Mouse (Mus musculus) MEL (cell line): ENCODE measurements at regions not wholly inside any gene's neighbourhood (a gene's known extent, or its start where the extent isn't known, plus 50 kb on each side); places are given as distances from the start of the nearest gene placed in this dataset.

Experiments
- DNase-seq: peaks from one replicate; pipeline ENCODE4 v3.0.0; 2011; ENCODE audit warnings: low read depth, low spot score
- H3K27ac ChIP-seq: 2 replicates; pipeline ENCODE4 v1.5.1; 2012; ENCODE audit warnings: low read depth, mild to moderate bottlenecking, control low read depth, low read length, moderate library complexity; ENCODE audit not compliant: control insufficient read depth
- H3K27me3 ChIP-seq, 2 experiments: fragments of 150-350 bp in 1 of 2; sonication (generic) in 1 of 2; 2 replicates each; pipeline ENCODE4 v1.6.1; 2012; ENCODE audit warnings: low read length in 2 of 2, mild to moderate bottlenecking in 2 of 2, improper control_type of control experiment in 1 of 2, moderate library complexity in 1 of 2; ENCODE audit not compliant: insufficient read depth in 2 of 2, control insufficient read depth in 1 of 2
- H3K36me3 ChIP-seq, 2 experiments: 2 replicates each; pipeline ENCODE4 v1.6.1; 2012 to 2014; ENCODE audit warnings: low read length in 2 of 2, improper control_type of control experiment in 1 of 2, inconsistent platforms in 1 of 2, mild to moderate bottlenecking in 1 of 2; ENCODE audit not compliant: insufficient read depth in 2 of 2, control insufficient read depth in 1 of 2
- H3K4me1 ChIP-seq, 2 experiments: fragments of 150-350 bp in 1 of 2; sonication (generic) in 1 of 2; 2 replicates each; pipeline ENCODE4 v1.6.1; 2012; ENCODE audit warnings: low read length in 2 of 2, improper control_type of control experiment in 1 of 2, mild to moderate bottlenecking in 1 of 2; ENCODE audit not compliant: insufficient read depth in 2 of 2, control insufficient read depth in 1 of 2
- H3K4me3 ChIP-seq, 2 experiments: fragments of 150-350 bp in 1 of 2; sonication (generic) in 1 of 2; 2 replicates each; pipeline ENCODE4 v1.5.1; 2012; ENCODE audit warnings: low read depth in 2 of 2, low read length in 2 of 2, mild to moderate bottlenecking in 2 of 2, moderate library complexity in 2 of 2, control low read depth in 1 of 2, improper control_type of control experiment in 1 of 2; ENCODE audit not compliant: control insufficient read depth in 1 of 2, insufficient read depth in 1 of 2
- H3K79me2 ChIP-seq: 2 replicates; pipeline ENCODE4 v1.6.1; 2012; ENCODE audit warnings: mild to moderate bottlenecking, low read length, moderate library complexity; ENCODE audit not compliant: control insufficient read depth, poor library complexity, insufficient read depth
- H3K9ac ChIP-seq: 2 replicates; pipeline ENCODE4 v1.6.1; 2012; ENCODE audit warnings: low read depth, mild to moderate bottlenecking, control low read depth, low read length, moderate library complexity; ENCODE audit not compliant: control insufficient read depth, poor library complexity, severe bottlenecking
- H3K9me3 ChIP-seq: fragments of 150-350 bp; sonication (generic); replicated peaks from 2 replicates; pipeline ENCODE4 v1.6.1; 2012; ENCODE audit warnings: mild to moderate bottlenecking, low read length, improper control_type of control experiment, moderate library complexity; ENCODE audit not compliant: insufficient read depth
- BHLHE40 ChIP-seq: IDR thresholded peaks from 2 replicates; pipeline ENCODE4 v1.6.1; 2012; ENCODE audit warnings: low read depth, mild to moderate bottlenecking, inconsistent platforms, low read length, improper control_type of control experiment, borderline replicate concordance
- CTCF ChIP-seq, 3 experiments: IDR thresholded peaks in 2 of 3; conservative IDR thresholded peaks in 1 of 3; 2 replicates each; pipeline ENCODE4 v1.5.1; 2011 to 2012; ENCODE audit warnings: low read length in 3 of 3, low read depth in 2 of 3, mild to moderate bottlenecking in 2 of 3, improper control_type of control experiment in 1 of 3, inconsistent platforms in 1 of 3, mixed read lengths in 1 of 3, moderate library complexity in 1 of 3; ENCODE audit not compliant: control insufficient read depth in 1 of 3, insufficient read depth in 1 of 3, poor library complexity in 1 of 3, severe bottlenecking in 1 of 3
- ELF1 ChIP-seq: IDR thresholded peaks from 2 replicates; pipeline ENCODE4 v1.6.1; 2014; ENCODE audit warnings: low read depth, mild to moderate bottlenecking, inconsistent platforms, low read length, improper control_type of control experiment, moderate library complexity
- EP300 ChIP-seq, 2 experiments: IDR thresholded peaks; 2 replicates each; pipeline ENCODE4 v1.6.1; 2011; ENCODE audit warnings: improper control_type of control experiment in 2 of 2, low read length in 2 of 2, low read depth in 1 of 2, mild to moderate bottlenecking in 1 of 2
- ETS1 ChIP-seq: IDR thresholded peaks from 2 replicates; pipeline ENCODE4 v1.6.1; 2012; ENCODE audit warnings: low read depth, mild to moderate bottlenecking, inconsistent platforms, low read length, improper control_type of control experiment, moderate library complexity
- GATA1 ChIP-seq: IDR thresholded peaks from 2 replicates; pipeline ENCODE4 v1.6.1; 2011; ENCODE audit warnings: low read depth, low read length, improper control_type of control experiment
- HCFC1 ChIP-seq: IDR thresholded peaks from 2 replicates; pipeline ENCODE4 v1.6.1; 2012; ENCODE audit warnings: low read depth, mild to moderate bottlenecking, inconsistent platforms, low read length, improper control_type of control experiment, moderate library complexity
- MAFK ChIP-seq: IDR thresholded peaks from 2 replicates; pipeline ENCODE4 v1.6.1; 2011; ENCODE audit warnings: low read depth, mild to moderate bottlenecking, low read length, improper control_type of control experiment, borderline replicate concordance
- MAX ChIP-seq: IDR thresholded peaks from 2 replicates; pipeline ENCODE4 v1.6.1; 2011; ENCODE audit warnings: low read length, improper control_type of control experiment
- MAZ ChIP-seq: IDR thresholded peaks from 2 replicates; pipeline ENCODE4 v1.6.1; 2012; ENCODE audit warnings: low read depth, mild to moderate bottlenecking, inconsistent platforms, low read length, improper control_type of control experiment
- MXI1 ChIP-seq: IDR thresholded peaks from 2 replicates; pipeline ENCODE4 v1.6.1; 2011; ENCODE audit warnings: mild to moderate bottlenecking, low read depth, low read length, improper control_type of control experiment
- NELFE ChIP-seq: IDR thresholded peaks from 2 replicates; pipeline ENCODE4 v1.6.1; 2011; ENCODE audit warnings: low read depth, low read length, improper control_type of control experiment
- POLR2A ChIP-seq, 2 experiments: IDR thresholded peaks; 2 replicates each; pipeline ENCODE4 v1.6.1; 2011 to 2012; ENCODE audit warnings: low read length in 2 of 2, mild to moderate bottlenecking in 2 of 2, control low read depth in 1 of 2, improper control_type of control experiment in 1 of 2, low read depth in 1 of 2, moderate library complexity in 1 of 2; ENCODE audit not compliant: control insufficient read depth in 1 of 2, insufficient read depth in 1 of 2, poor library complexity in 1 of 2
- POLR2AphosphoS2 ChIP-seq: IDR thresholded peaks from 2 replicates; pipeline ENCODE4 v1.6.1; 2011; ENCODE audit warnings: low read length, improper control_type of control experiment
- POLR2AphosphoS5 ChIP-seq: IDR thresholded peaks from 2 replicates; pipeline ENCODE4 v1.6.1; 2012; ENCODE audit warnings: low read depth, borderline replicate concordance, mild to moderate bottlenecking, inconsistent platforms, low read length, moderate library complexity, mixed read lengths
- RAD21 ChIP-seq: IDR thresholded peaks from 2 replicates; pipeline ENCODE4 v1.6.1; 2011; ENCODE audit warnings: mild to moderate bottlenecking, low read depth, low read length, improper control_type of control experiment
- RCOR1 ChIP-seq: IDR thresholded peaks from 2 replicates; pipeline ENCODE4 v1.6.1; 2012; ENCODE audit warnings: low read depth, mild to moderate bottlenecking, inconsistent platforms, low read length, improper control_type of control experiment
- SIN3A ChIP-seq: IDR thresholded peaks from 2 replicates; pipeline ENCODE4 v1.6.1; 2012; ENCODE audit warnings: low read length, improper control_type of control experiment, inconsistent platforms
- SMC3 ChIP-seq: IDR thresholded peaks from 2 replicates; pipeline ENCODE4 v1.6.1; 2011; ENCODE audit warnings: low read depth, low read length, improper control_type of control experiment
- TAL1 ChIP-seq: IDR thresholded peaks from 2 replicates; pipeline ENCODE4 v1.6.1; 2012; ENCODE audit warnings: mild to moderate bottlenecking, inconsistent platforms, low read length, moderate library complexity, mixed read lengths
- TBP ChIP-seq: IDR thresholded peaks from 2 replicates; pipeline ENCODE4 v1.8.0; 2011; ENCODE audit warnings: low read depth, low read length, improper control_type of control experiment
- TCF12 ChIP-seq: IDR thresholded peaks from 2 replicates; pipeline ENCODE4 v1.6.1; 2014; ENCODE audit warnings: low read depth, mild to moderate bottlenecking, inconsistent platforms, low read length, improper control_type of control experiment, moderate library complexity
- UBTF ChIP-seq: IDR thresholded peaks from 2 replicates; pipeline ENCODE4 v1.6.1; 2012; ENCODE audit warnings: low read depth, mild to moderate bottlenecking, inconsistent platforms, low read length, improper control_type of control experiment, moderate library complexity, borderline replicate concordance; ENCODE audit not compliant: insufficient read depth
- USF1 ChIP-seq: IDR thresholded peaks from 2 replicates; pipeline ENCODE4 v1.6.1; 2014; ENCODE audit warnings: low read depth, mild to moderate bottlenecking, inconsistent platforms, low read length, improper control_type of control experiment, moderate library complexity
- ZC3H11A ChIP-seq: IDR thresholded peaks from 2 replicates; pipeline ENCODE4 v1.6.1; 2012; ENCODE audit warnings: low read depth, mild to moderate bottlenecking, inconsistent platforms, low read length, improper control_type of control experiment
- ZMIZ1 ChIP-seq: IDR thresholded peaks from 2 replicates; pipeline ENCODE4 v1.6.1; 2012; ENCODE audit warnings: low read depth, mild to moderate bottlenecking, inconsistent platforms, low read length, improper control_type of control experiment, moderate library complexity
- ZNF384 ChIP-seq: IDR thresholded peaks from 2 replicates; pipeline ENCODE4 v1.6.1; 2012; ENCODE audit warnings: low read depth, mild to moderate bottlenecking, inconsistent platforms, low read length, improper control_type of control experiment

GRCm38 (mm10) chr4:87593644-87594043 lies 363.4 kb upstream of the Slc24a2 start:
- Histone ChIP-seq H3K27me3 (no peaks in the 10 kb centered on the region; a peak in 2 of 4 replicates), H3K4me3 (no peak overlapping the region), H3K9ac (no peak overlapping the region), H3K4me1 (no peaks in the 10 kb centered on the region), H3K9me3 (no peaks in the 10 kb centered on the region), H3K27ac (no peak overlapping the region), H3K79me2 (no peaks in the 10 kb centered on the region), H3K36me3 (no peaks in the 10 kb centered on the region)
- no peak for DNase-seq
- TF ChIP-seq SMC3 (no peak), ZMIZ1 (no peak)

DNA sequence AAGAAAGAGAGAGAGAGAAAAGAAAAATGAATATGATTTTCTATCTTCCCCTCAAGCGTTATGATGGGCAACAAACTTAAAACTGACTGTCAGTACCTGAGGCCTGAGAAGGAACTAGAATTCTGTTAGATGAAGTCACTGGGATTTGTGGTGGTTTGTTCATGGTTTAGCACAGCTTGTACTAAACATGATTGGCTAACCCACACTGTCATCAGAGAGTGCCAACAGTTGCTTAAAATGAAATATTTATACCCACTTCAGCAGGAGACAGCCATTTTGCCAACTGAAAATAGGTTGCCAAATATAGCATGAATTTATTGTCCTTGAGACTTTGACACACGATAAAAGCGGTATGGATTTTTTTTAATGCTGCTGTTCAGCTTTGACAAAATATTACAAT lies 360.5 kb upstream of the Slc24a2 start:
- Histone ChIP-seq H3K27ac (no peak overlapping the region), H3K79me2 (no peaks in the 10 kb centered on the region), H3K4me3 (no peak overlapping the region), H3K9ac (no peak overlapping the region), H3K36me3 (no peaks in the 10 kb centered on the region), H3K27me3 (no peaks in the 10 kb centered on the region; a peak in 2 of 4 replicates), H3K9me3 (no peaks in the 10 kb centered on the region), H3K4me1 (no peaks in the 10 kb centered on the region)
- no peak for DNase-seq
- TF ChIP-seq POLR2AphosphoS2 (no peak), ZC3H11A (no peak), UBTF (no peak), TAL1 (no peak), RCOR1 (no peak), EP300 (IDR thresholded peaks at IDR 0.05; ENCODE audit: low read depth in 1 of 2, low read length in 2 of 2) (no peak), MAX (no peak), GATA1 (no peak), NELFE (no peak), BHLHE40 (no peak), TCF12 (no peak)

DNA sequence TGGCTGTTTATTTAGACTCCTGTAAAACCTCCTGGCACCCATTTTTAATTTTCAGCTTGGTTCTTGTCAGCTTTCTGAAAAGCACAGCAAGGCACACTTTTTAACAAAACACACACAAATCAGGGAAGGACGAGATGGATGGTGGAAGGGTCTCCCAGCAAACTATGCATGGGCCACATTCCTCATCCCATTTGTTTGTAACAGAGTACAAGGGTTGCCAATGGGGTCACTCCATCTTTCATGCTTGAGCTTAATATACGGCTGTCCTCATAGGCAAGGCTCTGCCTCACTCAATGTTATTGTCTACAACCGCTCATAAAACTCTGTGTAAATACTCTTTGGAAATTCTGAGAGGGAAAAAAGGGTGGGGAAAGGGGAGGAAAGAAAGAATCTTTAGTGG lies 347.9 kb upstream of the Slc24a2 start:
- Histone ChIP-seq H3K36me3 (no peaks in the 10 kb centered on the region), H3K4me3 (no peak overlapping the region), H3K4me1 (no peaks in the 10 kb centered on the region), H3K27ac (no peak overlapping the region), H3K79me2 (no peaks in the 10 kb centered on the region), H3K9me3 (no peaks in the 10 kb centered on the region), H3K27me3 (no peaks in the 10 kb centered on the region; a peak in 1 of 4 replicates), H3K9ac (no peak overlapping the region)
- TF ChIP-seq ZNF384: no peak
- no peak for TF ChIP-seq NELFE
- no peak for TF ChIP-seq TAL1
- no peak for TF ChIP-seq SIN3A
- no peak for TF ChIP-seq RCOR1
- TF ChIP-seq ETS1: no peak
- no peak for TF ChIP-seq RAD21
- no peak for TF ChIP-seq MXI1
- no peak for TF ChIP-seq USF1
- no peak for TF ChIP-seq POLR2A (IDR thresholded peaks at IDR 0.05; ENCODE audit: control insufficient read depth in 1 of 2, insufficient read depth in 1 of 2, low read depth in 1 of 2, low read length in 2 of 2, poor library complexity in 1 of 2)
- TF ChIP-seq MAFK: no peak
- TF ChIP-seq HCFC1: no peak
- TF ChIP-seq TBP: no peak
- TF ChIP-seq MAZ: no peak
- no peak for TF ChIP-seq POLR2AphosphoS5
- no peak for TF ChIP-seq ELF1
- no peak for TF ChIP-seq CTCF (IDR thresholded peaks at IDR 0.05 in 2 of 3, conservative IDR thresholded peaks at IDR 0.05 in 1 of 3; ENCODE audit: control insufficient read depth in 1 of 3, insufficient read depth in 1 of 3, low read depth in 2 of 3, low read length in 3 of 3, poor library complexity in 1 of 3, severe bottlenecking in 1 of 3)
- TF ChIP-seq UBTF: no peak
- DNase-seq: no peak
